Mouse (Mus musculus) embryonic fibroblast, embryonic 13.5 days (primary cell): ENCODE results near the gene 2810459M11Rik. TPM values are rescaled to one million over a fixed set of nuclear protein-coding genes. Genes with fewer than 3 reads are reported as not detected.

ENCODE experiments used
- H3K27ac ChIP-seq: 2 replicates; pipeline ENCODE4 v1.5.1; 2012; ENCODE audit warnings: low read length, control low read depth, inconsistent platforms; ENCODE audit not compliant: insufficient read depth
- H3K4me1 ChIP-seq: 2 replicates; pipeline ENCODE4 v1.6.1; 2011; ENCODE audit warnings: low read length; ENCODE audit not compliant: control insufficient read depth, insufficient read depth
- H3K4me3 ChIP-seq: 2 replicates; pipeline ENCODE4 v1.5.1; 2011; ENCODE audit warnings: mild to moderate bottlenecking, control low read depth, low read length; ENCODE audit not compliant: insufficient read depth
- CTCF ChIP-seq: IDR thresholded peaks from 2 replicates; pipeline ENCODE4 v1.5.1; 2011; ENCODE audit warnings: mild to moderate bottlenecking, control low read depth, low read length, moderate library complexity, borderline replicate concordance; ENCODE audit not compliant: insufficient read depth
- POLR2A ChIP-seq: IDR thresholded peaks from 2 replicates; pipeline ENCODE4 v1.6.1; 2011; ENCODE audit warnings: low read depth, mild to moderate bottlenecking, control low read depth, low read length, moderate library complexity
- polyA plus RNA-seq: library from polyadenylated mRNA; stranded (reverse); fragments of >200 nt; gene quantifications from 2 replicates; pipeline ENCODE4 v1.2.4, GENCODE M21; 2011; ENCODE audit warnings: low read depth; ENCODE audit not compliant: missing spikeins, insufficient read length

Gene 2810459M11Rik
- polyA plus RNA-seq, 1 experiment: not detected

DNA sequence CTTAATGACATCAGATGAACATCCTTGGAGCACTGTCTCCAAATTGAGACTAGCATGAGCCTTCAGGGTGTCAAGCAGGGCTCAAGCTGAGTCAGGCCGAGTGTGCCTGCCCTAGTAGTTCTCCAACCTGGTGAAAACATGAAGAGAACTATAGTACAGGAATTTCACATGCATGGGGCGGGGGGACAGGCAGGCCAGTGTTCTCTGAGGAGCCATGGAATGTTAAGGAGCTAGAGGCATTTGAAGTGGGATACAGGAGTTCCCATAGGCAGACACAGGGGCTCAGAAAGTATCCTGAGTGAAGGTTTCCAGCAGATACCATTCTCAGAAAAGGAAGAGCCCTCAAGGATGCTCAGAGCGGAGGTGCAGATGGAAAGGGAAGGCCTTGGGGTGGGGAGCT is 3.1 kb downstream of the 2810459M11Rik start:
- TF ChIP-seq POLR2A: no peak
- no peaks in the 10 kb centered on the region for H3K4me1 ChIP-seq
- no peak overlapping the region for H3K4me3 ChIP-seq
- H3K27ac ChIP-seq: no peak overlapping the region

DNA sequence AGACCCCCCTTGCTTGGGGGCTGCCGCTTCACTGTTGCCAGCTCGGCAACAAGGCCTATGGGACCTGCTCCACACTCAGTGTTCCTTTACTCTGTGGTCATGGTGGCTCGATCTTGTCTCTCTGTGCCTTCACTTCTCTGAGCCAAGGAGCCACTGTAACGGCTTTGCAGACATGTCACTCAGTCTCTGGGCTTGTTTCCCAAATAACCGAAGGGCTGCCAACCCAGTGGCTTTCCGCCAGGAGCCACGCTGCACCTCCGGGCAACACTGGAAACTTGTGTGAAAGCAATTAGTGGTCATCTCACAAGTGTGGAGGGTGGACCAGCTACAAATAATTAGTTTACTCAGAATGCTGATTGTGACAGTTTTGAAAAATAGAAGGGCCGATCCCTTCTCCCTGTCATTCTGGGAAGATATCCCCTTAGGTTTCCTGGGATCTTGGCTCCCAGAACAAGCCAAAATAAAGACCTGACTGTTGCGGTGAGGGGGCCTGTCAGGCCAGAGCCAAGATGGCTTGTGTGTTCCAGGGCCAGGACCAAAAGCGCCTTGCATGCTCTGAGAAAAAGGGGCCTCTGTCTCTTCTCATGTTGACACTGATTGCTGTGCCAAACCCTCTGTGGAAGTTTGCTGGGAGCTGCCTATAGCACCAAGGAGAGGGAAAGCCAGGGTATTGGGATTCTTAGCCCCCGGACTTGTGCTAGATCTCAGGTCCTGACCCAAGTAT is 7.7 kb downstream of the 2810459M11Rik start:
- Histone ChIP-seq H3K4me3 (no peak overlapping the region), H3K4me1 (no peaks in the 10 kb centered on the region), H3K27ac (no peak overlapping the region)
- TF ChIP-seq POLR2A (no peak), CTCF (no peak)

DNA sequence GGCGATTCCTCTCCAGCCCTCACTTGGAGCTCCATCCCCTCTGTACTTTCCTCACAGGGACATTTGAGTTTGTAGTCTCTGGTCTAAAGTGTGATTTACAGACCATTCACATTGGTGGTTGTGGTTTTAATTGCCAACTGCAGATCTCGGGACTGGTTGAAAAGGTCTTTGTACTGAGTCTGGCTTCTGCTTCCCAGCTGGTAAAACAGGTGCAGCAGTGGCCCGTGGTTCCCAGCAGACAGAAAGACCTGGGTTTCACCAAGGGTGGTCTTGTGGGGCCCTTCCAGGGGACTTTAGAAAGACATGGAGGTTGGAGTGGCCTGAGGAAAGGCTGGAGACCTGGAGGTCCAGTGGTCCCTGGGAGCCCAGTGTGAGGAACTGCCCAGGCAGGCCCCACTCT is 9.3 kb downstream of the 2810459M11Rik start:
- H3K4me1 ChIP-seq: no peaks in the 10 kb centered on the region
- no peak overlapping the region for H3K27ac ChIP-seq
- no peak for TF ChIP-seq CTCF
- no peak for TF ChIP-seq POLR2A
- H3K4me3 ChIP-seq: no peak overlapping the region

DNA sequence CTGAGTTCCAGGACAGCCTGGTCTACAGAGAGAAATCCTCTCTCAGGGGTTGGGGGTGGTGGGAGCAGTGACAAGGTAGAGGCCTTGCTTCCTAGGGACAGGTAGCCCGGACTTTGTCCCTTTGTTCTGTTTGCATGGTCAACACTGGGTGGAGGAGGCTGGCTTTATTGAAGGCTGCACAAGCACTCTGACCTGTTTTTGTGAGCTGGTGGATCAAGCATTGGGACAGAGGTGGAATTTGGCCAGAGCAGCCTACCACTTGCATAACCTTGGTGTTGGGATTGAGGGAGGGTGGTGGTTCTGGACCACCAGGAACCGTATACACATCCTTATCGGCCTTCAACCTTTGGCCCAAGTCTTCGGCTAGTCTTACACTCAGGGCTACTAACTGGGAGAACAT is 10.6 kb downstream of the 2810459M11Rik start:
- Histone ChIP-seq H3K27ac (no peak overlapping the region), H3K4me3 (no peak overlapping the region), H3K4me1 (no peaks in the 10 kb centered on the region)
- TF ChIP-seq CTCF (no peak), POLR2A (no peak)

DNA sequence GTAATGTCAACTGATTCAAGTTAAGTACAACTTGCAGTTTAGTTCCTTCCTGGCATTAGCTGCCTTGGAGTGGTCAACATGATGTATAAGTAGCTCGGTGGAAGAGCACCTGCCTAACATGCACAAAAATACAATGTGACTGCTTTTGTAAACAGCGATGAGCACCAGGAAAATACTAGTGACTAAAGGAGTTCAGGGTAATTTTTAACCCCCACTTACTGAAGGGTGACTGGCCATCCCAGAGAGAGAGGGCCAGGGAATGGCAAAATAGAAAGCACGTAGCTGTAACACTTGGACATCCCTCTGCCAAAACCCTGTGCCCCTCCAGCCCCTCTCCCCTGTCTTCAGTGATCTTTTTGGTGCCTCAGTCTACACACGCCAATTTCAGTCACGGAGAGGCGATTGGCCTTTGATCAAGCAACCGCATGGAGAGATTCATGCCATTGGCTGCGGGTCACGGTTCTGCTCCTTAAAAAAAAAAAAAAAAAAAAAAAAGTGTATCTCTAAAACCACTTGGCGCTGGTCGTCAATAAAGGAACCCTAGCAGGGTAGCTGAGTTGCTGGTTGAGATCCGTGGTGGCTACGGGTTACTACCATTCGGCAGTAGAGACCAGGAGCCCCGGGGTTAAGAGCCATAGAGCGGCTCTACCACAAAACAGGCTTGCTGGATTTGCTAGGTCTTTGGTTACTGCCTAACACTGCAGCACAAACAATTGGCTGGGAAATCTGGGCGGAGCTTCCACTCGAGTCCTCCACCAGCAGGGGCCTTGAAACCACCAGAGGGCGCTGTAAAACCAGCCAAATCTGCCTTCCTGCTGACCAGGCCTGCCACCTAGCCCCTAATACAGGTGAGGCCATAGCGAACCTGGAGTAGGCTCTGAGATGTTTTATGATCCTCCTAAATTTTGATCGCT is 13.4 kb downstream of the 2810459M11Rik start:
- Histone ChIP-seq H3K4me1 (no peaks in the 10 kb centered on the region), H3K4me3 (peak overlapping the region; percentile 22; the same call in 1 of the 2 replicates), H3K27ac (no peak overlapping the region)
- TF ChIP-seq POLR2A (no peak), CTCF (peak; percentile 66)

DNA sequence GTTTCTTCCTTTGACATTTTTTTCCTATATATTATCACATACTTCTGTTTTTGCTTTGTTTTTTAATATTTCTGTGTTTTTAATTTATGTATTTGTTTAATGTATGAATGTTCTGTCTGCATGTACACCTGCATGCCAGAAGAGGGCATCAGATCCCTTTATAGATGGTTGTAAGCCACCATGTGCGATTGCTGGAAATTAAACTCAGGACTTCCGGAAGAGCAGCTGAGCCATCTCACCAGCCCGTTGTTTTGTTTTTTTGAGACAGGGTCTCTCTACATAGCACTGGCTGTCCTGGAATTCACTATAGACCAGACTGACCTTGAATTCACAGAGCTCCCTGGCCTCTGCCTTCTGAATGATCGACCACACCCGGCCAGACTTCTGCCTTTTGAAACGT is 16.9 kb downstream of the 2810459M11Rik start:
- TF ChIP-seq CTCF (no peak), POLR2A (no peak)
- no peak overlapping the region for H3K27ac ChIP-seq

DNA sequence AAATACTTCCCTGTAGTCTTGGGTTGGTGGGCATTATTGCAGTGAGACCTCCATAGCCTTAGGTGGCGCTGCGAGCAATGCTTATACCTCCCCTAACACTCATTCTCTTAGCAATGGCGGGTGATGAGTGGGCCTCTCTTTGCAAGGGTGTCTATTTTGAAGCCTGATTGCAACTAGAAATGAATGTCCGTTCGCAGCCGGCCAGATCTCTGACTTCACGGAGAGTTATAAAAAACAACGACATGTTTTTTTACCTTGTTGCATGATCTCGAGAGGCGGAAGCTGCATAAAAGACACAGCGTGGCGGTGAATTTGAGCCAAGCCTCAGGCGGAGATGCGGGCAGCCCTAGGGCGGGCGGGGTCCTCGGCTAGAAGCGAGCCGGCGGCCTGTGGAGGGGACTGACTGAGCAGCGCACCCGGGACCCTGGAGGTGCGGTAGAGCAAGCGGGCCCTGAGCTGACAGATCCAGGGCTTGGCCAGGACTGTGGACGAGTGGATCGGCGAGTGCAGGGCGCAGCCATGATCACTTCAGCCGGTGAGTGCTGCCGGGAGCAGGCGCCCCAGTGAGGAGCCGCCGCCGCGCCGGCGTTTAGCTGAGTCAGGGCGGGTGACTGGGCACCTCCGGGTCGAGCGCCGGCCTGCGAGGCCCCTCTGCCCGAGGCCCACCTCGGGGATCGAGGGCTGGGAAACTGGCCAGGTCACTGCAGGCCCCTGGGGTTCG is 18.8 kb downstream of the 2810459M11Rik start, which contains the start of gene Psmd1:
Gene Psmd1 (plus strand): TSS at position 117 of the 721 bp plus-strand sequence.
- peak within 1 kb of the TSS; percentile 90 for H3K4me3 ChIP-seq
- TF ChIP-seq POLR2A (peak; percentile 67), CTCF (peak; percentile 74; the same call in 1 of the 2 replicates)
- peak within 1 kb of the TSS; percentile 63 for H3K27ac ChIP-seq
- no peaks in the 10 kb centered on the region; the same call in 1 of the 2 replicates for H3K4me1 ChIP-seq

More for the DNA sequence above, 16.9 kb downstream of the 2810459M11Rik start:
- Histone ChIP-seq H3K4me1 (no peaks in the 10 kb centered on the region; the same call in 1 of the 2 replicates), H3K4me3 (no peak overlapping the region)

DNA sequence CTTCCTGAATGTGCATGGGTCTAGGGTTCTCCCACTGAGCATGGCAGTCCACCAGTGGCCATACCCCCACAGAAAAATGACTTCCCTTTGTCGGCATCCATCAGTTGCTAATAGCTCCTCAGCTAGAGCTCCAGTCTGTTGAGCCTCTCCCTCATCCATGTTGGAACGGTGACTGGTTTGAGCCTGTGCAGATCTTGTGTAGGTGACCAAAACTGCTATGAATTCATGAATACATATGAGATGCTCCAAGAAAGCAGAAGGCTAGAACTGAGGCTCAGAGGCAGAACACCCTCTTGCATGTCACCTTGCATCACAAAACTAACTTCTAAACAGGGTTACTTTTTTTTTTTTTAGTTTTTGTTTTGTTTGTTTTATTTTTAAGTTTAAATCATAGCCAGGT is 30.9 kb downstream of the 2810459M11Rik start:
- no peaks in the 10 kb centered on the region for H3K4me1 ChIP-seq
- H3K27ac ChIP-seq: no peak overlapping the region
- H3K4me3 ChIP-seq: no peak overlapping the region
- TF ChIP-seq POLR2A (no peak), CTCF (no peak)

DNA sequence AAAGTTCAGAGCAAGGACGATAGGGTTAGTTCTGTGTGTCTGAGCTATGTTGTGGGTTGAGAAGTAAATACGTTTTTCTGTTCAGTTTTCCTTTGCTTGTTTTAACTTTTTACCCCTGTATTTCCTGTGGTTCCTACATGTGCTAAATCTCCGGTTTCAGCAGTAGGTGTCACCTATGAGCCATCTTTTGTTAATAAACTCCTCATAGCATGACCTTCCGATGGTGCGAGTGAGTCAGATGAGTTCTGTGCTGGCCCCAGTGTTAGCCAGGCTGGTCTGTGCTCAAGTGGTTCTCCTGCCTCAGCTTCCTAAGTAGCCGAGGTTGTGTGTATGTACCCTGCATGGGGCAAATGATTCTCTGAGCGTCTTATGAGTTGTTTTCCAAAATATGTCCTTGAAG is 48.8 kb downstream of the 2810459M11Rik start:
- H3K4me3 ChIP-seq: no peak overlapping the region
- no peak overlapping the region for H3K27ac ChIP-seq
- H3K4me1 ChIP-seq: no peaks in the 10 kb centered on the region
- no peak for TF ChIP-seq POLR2A
- no peak for TF ChIP-seq CTCF

DNA sequence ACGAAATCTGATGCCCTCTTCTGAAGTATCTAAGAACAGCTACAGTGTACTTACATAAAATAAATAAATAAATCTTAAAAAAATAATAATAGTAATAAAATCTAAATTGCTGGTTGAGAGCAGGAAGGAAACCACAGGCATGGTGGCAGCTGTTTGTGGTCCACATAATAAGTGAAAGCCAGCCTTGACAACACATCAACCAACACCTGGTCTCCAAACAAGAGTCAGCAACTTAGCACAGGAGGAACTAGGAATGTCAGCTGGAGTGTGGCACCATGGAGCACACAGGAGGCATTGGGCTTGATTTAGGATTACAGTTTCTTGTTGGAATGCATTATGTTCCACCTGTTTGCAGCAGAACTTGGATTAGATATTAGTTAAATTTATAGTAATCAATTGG is 59.4 kb downstream of the 2810459M11Rik start:
- TF ChIP-seq CTCF (no peak), POLR2A (no peak)

More for the DNA sequence above, 59.4 kb downstream of the 2810459M11Rik start:
- no peaks in the 10 kb centered on the region for H3K4me1 ChIP-seq
- no peak overlapping the region for H3K4me3 ChIP-seq
- no peak overlapping the region for H3K27ac ChIP-seq

Other genes starting within 250 kb of the 2810459M11Rik start
- gene Itm2c, start 151.6 kb upstream of the 2810459M11Rik start, polyA plus RNA-seq: 221 and 233 TPM in 2 replicates
- not detected in 2 replicates for gene 4933407L21Rik, start 117.4 kb upstream of the 2810459M11Rik start, polyA plus RNA-seq
- not detected in 2 replicates for gene Gpr55, start 84.9 kb upstream of the 2810459M11Rik start, polyA plus RNA-seq
- gene Spata3, start 29.0 kb upstream of the 2810459M11Rik start, polyA plus RNA-seq: not detected in 2 replicates
- gene Psmd1, start 18.5 kb downstream of the 2810459M11Rik start, polyA plus RNA-seq: 115 and 126 TPM in 2 replicates
- 0.23 and 0.25 TPM in 2 replicates for gene Htr2b, start 66.1 kb downstream of the 2810459M11Rik start, polyA plus RNA-seq
- 7.6 and 10.5 TPM in 2 replicates for gene Gm21972, start 87.8 kb downstream of the 2810459M11Rik start, polyA plus RNA-seq
- gene Armc9, start 108.9 kb downstream of the 2810459M11Rik start, polyA plus RNA-seq: 12.7 and 14.8 TPM in 2 replicates